Mouse (Mus musculus) ES-E14 (cell line): Measurements from ENCODE around the gene Dhdh.

Experiments
- CHD2 ChIP-seq: IDR thresholded peaks from 2 replicates; pipeline ENCODE4 v1.6.1; 2014; ENCODE audit warnings: mild to moderate bottlenecking, low read depth, low read length, inconsistent platforms
- MAFK ChIP-seq: IDR thresholded peaks from 2 replicates; pipeline ENCODE4 v1.6.1; 2014; ENCODE audit warnings: mild to moderate bottlenecking, low read depth, low read length, inconsistent platforms; ENCODE audit not compliant: insufficient read depth
- ZNF384 ChIP-seq: IDR thresholded peaks from 2 replicates; pipeline ENCODE4 v1.6.1; 2012; ENCODE audit warnings: low read depth, low read length, inconsistent platforms

- TF ChIP-seq CHD2 = peak; percentile 62; the same call in 1 of the 2 replicates
- TF ChIP-seq MAFK = no peak
- no peak for TF ChIP-seq ZNF384
Measured at GRCm38 (mm10) chr7:45509912-45510787, 21.5 kb upstream of the Dhdh start, which contains the start of gene Nucb1.
